Mouse (Mus musculus): ENCODE measurements at regions not wholly inside any gene's neighbourhood (a gene's known extent, or its start where the extent isn't known, plus 50 kb on each side); places are given as distances from the start of the nearest gene placed in this dataset.

DNA sequence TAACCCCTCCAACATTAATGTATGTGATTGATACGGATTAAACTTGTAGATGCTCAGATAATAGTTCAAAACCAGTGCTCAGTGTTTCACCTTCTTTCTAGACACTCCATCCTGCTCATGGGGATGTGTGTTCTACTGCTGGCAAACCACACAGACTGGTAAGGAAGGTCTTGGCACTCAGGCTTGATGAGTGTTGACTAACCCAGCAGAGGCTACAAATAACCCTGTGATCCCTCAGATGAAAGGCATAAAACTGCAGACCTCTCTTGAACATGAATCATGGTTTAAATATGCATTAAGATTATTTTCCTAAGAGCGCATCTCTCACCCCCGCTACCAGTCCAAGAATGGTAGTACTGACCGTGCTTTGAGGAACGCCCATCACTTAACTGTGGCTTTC, 83.9 kb upstream of the Cnksr3 start:
- no peaks in the 10 kb centered on the region for H3K36me3 ChIP-seq
- no peak overlapping the region for H3K4me2 ChIP-seq
- H3K4me1 ChIP-seq, result no peaks in the 10 kb centered on the region
- WGBS, result 88% methylated on average over 5 of the region's 5 CpGs
- no peak overlapping the region for H3K27ac ChIP-seq
- H3K27me3 ChIP-seq (replicated peaks), result no peaks in the 10 kb centered on the region
- H3K9ac ChIP-seq, result no peak overlapping the region
- no peak for ATAC-seq (ENCODE audit: insufficient read depth, low FRiP score, low read depth)
- H3K9me3 ChIP-seq, result no peaks in the 10 kb centered on the region
- no peak overlapping the region for H3K4me3 ChIP-seq (replicated peaks)

- Histone ChIP-seq H3K27ac (no peak overlapping the region), H3K9me3 (no peaks in the 10 kb centered on the region), H3K4me2 (no peak overlapping the region), H3K27me3 (replicated peaks) (no peaks in the 10 kb centered on the region), H3K4me3 (replicated peaks) (no peak overlapping the region), H3K4me1 (no peaks in the 10 kb centered on the region), H3K36me3 (no peaks in the 10 kb centered on the region), H3K9ac (no peak overlapping the region)
- no peak for ATAC-seq (ENCODE audit: insufficient read depth, low FRiP score, low read depth)
- 65% methylated on average over 5 of the region's 5 CpGs for WGBS
Observed at GRCm38 (mm10) chr10:7293203-7293602, 81.2 kb upstream of the Cnksr3 start.

- no peak overlapping the region for H3K4me3 ChIP-seq (replicated peaks)
- no peak overlapping the region for H3K4me2 ChIP-seq
- no peaks in the 10 kb centered on the region for H3K27me3 ChIP-seq (replicated peaks)
- H3K27ac ChIP-seq, result peak overlapping the region; percentile 28; the same call in 1 of the 2 replicates
- no peak overlapping the region for H3K9ac ChIP-seq
- H3K9me3 ChIP-seq, result no peaks in the 10 kb centered on the region
- 60% methylated on average over 10 of the region's 10 CpGs for WGBS
- H3K36me3 ChIP-seq, result no peaks in the 10 kb centered on the region
- H3K4me1 ChIP-seq, result no peaks in the 10 kb centered on the region
- ATAC-seq (ENCODE audit: insufficient read depth, low FRiP score, low read depth), result peak; percentile 48; the same call in 1 of the 2 replicates
Observed at GRCm38 (mm10) chr10:7289773-7290411, 77.9 kb upstream of the Cnksr3 start.

DNA sequence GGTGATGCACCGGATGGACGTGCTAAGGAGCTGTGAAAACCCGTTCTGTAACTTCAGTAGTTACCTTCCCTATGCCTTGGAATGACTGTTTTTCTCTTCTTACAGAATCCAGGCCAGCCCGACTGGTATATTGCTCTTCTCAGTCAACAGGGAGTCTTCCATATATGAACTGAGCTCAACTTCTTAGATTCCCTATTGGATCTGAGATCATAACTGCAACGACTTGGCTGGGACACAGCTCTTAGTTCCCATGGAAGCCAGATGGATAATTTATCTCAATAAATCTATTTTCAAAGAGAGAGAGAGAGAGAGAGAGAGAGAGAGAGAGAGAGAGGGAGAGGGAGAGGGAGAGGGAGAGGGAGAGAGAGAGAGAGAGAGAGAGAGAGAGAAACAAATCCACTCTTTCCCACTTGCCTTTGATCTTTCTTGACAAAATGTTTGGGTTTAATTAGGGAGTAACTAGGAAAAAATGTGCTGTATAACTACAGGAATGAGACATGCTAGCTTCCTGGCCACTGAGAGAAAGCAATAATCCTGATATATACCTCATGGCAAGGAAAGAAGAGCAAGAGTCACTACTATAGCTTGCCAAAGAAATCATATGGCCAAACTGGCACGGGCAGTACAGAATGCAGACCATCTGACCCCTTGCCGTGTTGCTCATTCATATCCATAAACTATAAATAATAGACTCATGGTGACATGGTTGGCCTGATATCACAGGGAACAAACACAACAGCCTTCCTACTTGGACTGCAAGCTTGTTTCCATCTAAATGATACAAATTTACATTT, 73.3 kb upstream of the Cnksr3 start:
- Histone ChIP-seq H3K36me3 (no peaks in the 10 kb centered on the region), H3K9me3 (no peaks in the 10 kb centered on the region), H3K27ac (no peak overlapping the region), H3K4me2 (no peak overlapping the region), H3K4me3 (replicated peaks) (no peak overlapping the region), H3K27me3 (replicated peaks) (no peaks in the 10 kb centered on the region), H3K4me1 (no peaks in the 10 kb centered on the region), H3K9ac (no peak overlapping the region)
- 63% methylated on average over 7 of the region's 7 CpGs for WGBS
- peak; percentile 53; the same call in 1 of the 2 replicates for ATAC-seq (ENCODE audit: insufficient read depth, low FRiP score, low read depth)

DNA sequence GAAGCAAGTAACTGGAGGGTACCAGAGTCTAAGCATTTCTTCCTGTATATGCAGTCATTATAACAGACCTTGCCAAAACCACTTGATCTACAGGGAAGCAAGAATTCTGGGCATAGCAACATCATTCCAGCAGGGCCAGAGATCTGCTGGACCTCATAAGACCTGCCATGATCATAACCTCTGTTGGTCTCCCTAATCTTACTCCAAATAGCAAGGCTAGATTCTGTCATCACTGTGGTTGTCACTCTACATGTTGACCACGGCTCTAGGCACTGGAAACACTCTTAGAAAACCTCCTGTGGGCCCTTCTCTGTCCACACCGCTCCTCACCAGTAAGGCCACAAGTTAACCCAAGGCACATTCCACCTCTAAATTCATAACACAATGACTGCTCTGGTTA, 68.4 kb upstream of the Cnksr3 start:
- Histone ChIP-seq H3K27ac (no peak overlapping the region), H3K9ac (no peak overlapping the region), H3K4me3 (replicated peaks) (no peak overlapping the region), H3K27me3 (replicated peaks) (no peaks in the 10 kb centered on the region), H3K4me1 (no peaks in the 10 kb centered on the region), H3K4me2 (no peak overlapping the region), H3K36me3 (no peaks in the 10 kb centered on the region), H3K9me3 (no peaks in the 10 kb centered on the region)
- WGBS, result 88% methylated on average over 2 of the region's 2 CpGs
- ATAC-seq (ENCODE audit: insufficient read depth, low FRiP score, low read depth), result no peak

- H3K27ac ChIP-seq, result peak overlapping the region; percentile 54
- no peak overlapping the region for H3K9ac ChIP-seq
- H3K9me3 ChIP-seq, result no peaks in the 10 kb centered on the region
- H3K36me3 ChIP-seq, result no peaks in the 10 kb centered on the region
- no peak overlapping the region for H3K4me2 ChIP-seq
- no peak overlapping the region for H3K4me3 ChIP-seq (replicated peaks)
- WGBS, result 42% methylated on average over 5 of the region's 5 CpGs
- H3K27me3 ChIP-seq (replicated peaks), result no peaks in the 10 kb centered on the region
- H3K4me1 ChIP-seq, result no peaks in the 10 kb centered on the region
- ATAC-seq (ENCODE audit: insufficient read depth, low FRiP score, low read depth), result no peak; the same call in 1 of the 2 replicates
Observed at GRCm38 (mm10) chr10:7278820-7279219, 66.8 kb upstream of the Cnksr3 start.

DNA sequence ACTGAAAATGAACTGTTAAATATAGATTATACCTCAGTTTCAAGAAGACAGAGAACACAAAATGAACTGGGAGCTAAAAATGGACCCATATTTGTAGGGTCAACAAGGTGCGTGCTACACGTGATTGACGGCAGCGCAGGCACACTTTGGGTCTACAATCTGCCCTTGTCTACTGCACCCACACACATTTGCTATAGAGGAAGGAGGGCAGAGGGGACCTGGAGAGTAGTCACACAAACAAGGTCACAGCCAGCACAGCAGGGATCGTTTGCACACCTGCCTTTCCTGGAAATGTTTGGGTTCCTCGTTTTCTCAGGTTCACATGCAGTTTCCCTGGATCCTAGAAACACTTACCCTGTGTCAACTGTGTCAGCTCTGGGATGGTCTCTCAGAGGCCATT, 63.3 kb upstream of the Cnksr3 start:
- Histone ChIP-seq H3K36me3 (no peaks in the 10 kb centered on the region), H3K4me3 (replicated peaks) (no peak overlapping the region), H3K9ac (no peak overlapping the region), H3K9me3 (no peaks in the 10 kb centered on the region), H3K27ac (no peak overlapping the region), H3K4me2 (no peak overlapping the region), H3K27me3 (replicated peaks) (no peaks in the 10 kb centered on the region), H3K4me1 (no peaks in the 10 kb centered on the region)
- WGBS, result 67% methylated on average over 6 of the region's 6 CpGs
- no peak for ATAC-seq (ENCODE audit: insufficient read depth, low FRiP score, low read depth)

DNA sequence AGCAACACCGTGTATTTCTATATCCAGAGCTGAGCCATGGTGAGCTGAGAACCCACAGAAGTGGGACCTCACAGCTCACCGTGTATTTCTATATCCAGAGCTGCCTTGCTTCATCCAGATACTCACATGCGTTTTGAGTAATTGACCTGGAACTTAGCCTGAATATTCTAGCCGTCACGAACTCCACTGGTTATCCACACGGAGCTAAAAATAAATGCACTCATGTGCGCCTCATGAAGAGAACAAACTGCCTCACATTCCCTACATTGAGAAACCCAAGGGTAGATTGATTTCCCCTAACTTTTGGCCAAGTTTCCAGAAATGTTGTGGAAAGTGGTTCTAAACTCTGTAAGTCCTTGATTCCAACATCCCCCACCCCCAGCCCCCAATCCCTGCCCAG, 62.4 kb upstream of the Cnksr3 start:
- Histone ChIP-seq H3K27me3 (replicated peaks) (no peaks in the 10 kb centered on the region), H3K27ac (no peak overlapping the region), H3K9me3 (no peaks in the 10 kb centered on the region), H3K4me2 (no peak overlapping the region), H3K4me3 (replicated peaks) (no peak overlapping the region), H3K36me3 (no peaks in the 10 kb centered on the region), H3K9ac (no peak overlapping the region), H3K4me1 (no peaks in the 10 kb centered on the region)
- 47% methylated on average over 7 of the region's 7 CpGs for WGBS
- no peak; the same call in 1 of the 2 replicates for ATAC-seq (ENCODE audit: insufficient read depth, low FRiP score, low read depth)

- no peak for ATAC-seq (ENCODE audit: insufficient read depth, low FRiP score, low read depth)
- Histone ChIP-seq H3K9me3 (no peaks in the 10 kb centered on the region), H3K36me3 (no peaks in the 10 kb centered on the region), H3K4me3 (replicated peaks) (no peak overlapping the region), H3K27me3 (replicated peaks) (no peaks in the 10 kb centered on the region), H3K4me1 (no peaks in the 10 kb centered on the region), H3K9ac (no peak overlapping the region), H3K4me2 (no peak overlapping the region), H3K27ac (no peak overlapping the region)
- 62% methylated on average over 5 of the region's 5 CpGs for WGBS
Observed at GRCm38 (mm10) chr10:7271156-7271555, 59.1 kb upstream of the Cnksr3 start.

DNA sequence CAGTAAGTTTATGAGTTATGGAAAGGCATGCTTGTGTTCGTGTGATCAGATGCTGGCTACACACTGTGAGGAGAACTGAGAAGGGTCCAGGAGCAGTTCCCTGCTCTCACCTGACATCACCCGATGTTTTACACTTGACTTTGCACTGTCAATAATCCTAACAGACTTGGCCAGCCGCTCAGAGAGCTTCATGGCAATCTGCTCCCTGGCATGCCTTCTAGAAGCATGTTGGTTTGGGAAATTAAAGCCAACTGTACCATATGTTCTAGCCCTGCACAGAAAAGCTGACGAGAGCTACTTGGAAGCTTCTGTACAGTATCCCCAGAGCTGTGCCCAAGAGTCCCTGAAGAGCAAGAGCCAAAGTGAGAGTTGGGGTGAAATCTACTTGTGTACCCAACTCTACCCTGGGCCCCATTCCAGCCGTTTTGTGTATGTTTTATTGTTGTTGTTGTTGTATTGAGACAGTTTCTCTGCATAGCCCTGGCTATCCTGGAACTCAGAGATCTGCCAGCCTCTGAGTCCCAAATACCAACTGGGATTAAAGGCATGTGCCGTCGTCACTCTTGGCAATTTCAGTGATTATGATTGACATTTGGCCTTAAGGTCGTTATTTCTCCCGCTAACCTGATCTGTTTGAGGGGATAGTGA, 56.5 kb upstream of the Cnksr3 start:
- ATAC-seq (ENCODE audit: insufficient read depth, low FRiP score, low read depth), result no peak
- Histone ChIP-seq H3K4me1 (no peaks in the 10 kb centered on the region), H3K4me2 (no peak overlapping the region), H3K27me3 (replicated peaks) (no peaks in the 10 kb centered on the region), H3K36me3 (no peaks in the 10 kb centered on the region), H3K9ac (no peak overlapping the region), H3K9me3 (no peaks in the 10 kb centered on the region), H3K4me3 (replicated peaks) (no peak overlapping the region), H3K27ac (no peak overlapping the region)
- 78% methylated on average over 9 of the region's 9 CpGs for WGBS

GRCm38 (mm10) chr10:7267903-7268302, 55.9 kb upstream of the Cnksr3 start:
- no peak for ATAC-seq (ENCODE audit: insufficient read depth, low FRiP score, low read depth)

DNA sequence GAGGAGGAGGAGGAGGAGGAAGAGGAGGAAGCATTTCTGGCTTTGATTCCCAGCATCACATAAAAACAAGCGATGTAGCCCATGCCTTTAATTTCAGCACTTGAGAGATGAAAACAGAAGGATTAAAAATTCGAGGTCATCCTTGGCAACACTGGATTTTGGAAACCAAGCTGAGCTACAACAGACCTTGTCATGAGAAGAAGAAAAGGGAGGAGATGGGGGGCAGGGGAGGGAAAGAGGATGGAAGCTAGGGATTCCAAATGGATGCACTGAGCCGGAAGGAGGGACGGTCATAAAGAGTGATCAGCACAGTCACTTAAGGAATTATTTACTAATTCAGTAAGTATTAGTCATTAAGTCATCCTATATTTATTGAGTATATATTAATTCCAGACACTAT, 55.1 kb upstream of the Cnksr3 start:
- Histone ChIP-seq H3K9ac (no peak overlapping the region), H3K27me3 (replicated peaks) (no peaks in the 10 kb centered on the region), H3K4me3 (replicated peaks) (no peak overlapping the region), H3K4me2 (no peak overlapping the region), H3K4me1 (no peaks in the 10 kb centered on the region), H3K9me3 (no peaks in the 10 kb centered on the region), H3K27ac (no peak overlapping the region), H3K36me3 (no peaks in the 10 kb centered on the region)
- ATAC-seq (ENCODE audit: insufficient read depth, low FRiP score, low read depth), result no peak
- WGBS, result 74% methylated on average over 4 of the region's 4 CpGs

More at GRCm38 (mm10) chr10:7267903-7268302, 55.9 kb upstream of the Cnksr3 start:
- Histone ChIP-seq H3K4me1 (no peaks in the 10 kb centered on the region), H3K27me3 (replicated peaks) (no peaks in the 10 kb centered on the region), H3K9ac (no peak overlapping the region), H3K4me2 (no peak overlapping the region), H3K36me3 (no peaks in the 10 kb centered on the region), H3K27ac (no peak overlapping the region), H3K9me3 (no peaks in the 10 kb centered on the region), H3K4me3 (replicated peaks) (no peak overlapping the region)
- 91% methylated on average over 4 of the region's 4 CpGs for WGBS

All from stomach, embryonic 15.5 days (tissue).